Mouse (Mus musculus) kidney, adult 2 months (tissue): Measurements from ENCODE around the gene Scfd2.

Source experiments
- CTCF ChIP-seq: fragments of 200-500 bp; conservative IDR thresholded peaks from 2 replicates; pipeline ENCODE4 v1.5.1; 2011; ENCODE audit warnings: low read depth, mild to moderate bottlenecking, control low read depth, low read length, moderate library complexity, mixed read lengths; ENCODE audit not compliant: insufficient read depth, insufficient read length
- POLR2A ChIP-seq: fragments of 200-500 bp; IDR thresholded peaks from one replicate; pipeline ENCODE4 v1.6.1; 2011; ENCODE audit warnings: low read depth, low read length, control low read depth

- TF ChIP-seq POLR2A (no peak), CTCF (no peak)
Measured at GRCm38 (mm10) chr5:74313542-74313941, 218.0 kb downstream of the Scfd2 start.
